Mouse (Mus musculus) macrophage (primary cell): ENCODE measurements around the gene Lbh. TPM values are rescaled to one million over a fixed set of nuclear protein-coding genes. Genes with fewer than 3 reads are reported as not detected.

Experiments
- polyA plus RNA-seq: library from polyadenylated mRNA; stranded (reverse); fragments of 250-400 nt; gene quantifications from 3 replicates; pipeline ENCODE4 v1.2.4, GENCODE M21; 2018; ENCODE audit warnings: inconsistent platforms

The Lbh gene
- polyA plus RNA-seq, 1 experiment from 2014 or later, result 28.0 TPM

Other genes starting within 250 kb of the Lbh start
- gene Ypel5, start 81.9 kb upstream of the Lbh start, polyA plus RNA-seq, result 35.2 to 56.7 TPM (median 41.6 TPM) in 3 replicates
- 12.4 to 22.3 TPM (median 21.6 TPM) in 3 replicates for gene Lclat1, start 189.7 kb downstream of the Lbh start, polyA plus RNA-seq